Mouse (Mus musculus) intestine, embryonic 16.5 days (tissue): ENCODE results near the gene Cct5. TPM values are rescaled to one million over a fixed set of nuclear protein-coding genes. Genes with fewer than 3 reads are reported as not detected.
A peak's percentile ranks its signal among the peaks of the same experiment; 100 is the strongest.

ENCODE experiments used
- ATAC-seq: fragments of 200-750 bp; cut with Nextera tagmentation; 2 replicates; pipeline ENCODE4 v1.8.0; 2017; ENCODE audit warnings: moderate TSS enrichment, moderate library complexity
- H3K27ac ChIP-seq: fragments of 300-500 bp; sonication (generic); 2 replicates; pipeline ENCODE4 v1.5.1; 2014; ENCODE audit warnings: mild to moderate bottlenecking, low read length
- H3K27me3 ChIP-seq: fragments of 300-500 bp; sonication (generic); replicated peaks from 2 replicates; pipeline ENCODE4 v1.6.1; 2014; ENCODE audit warnings: low read length, control low read depth, mixed read lengths; ENCODE audit not compliant: control insufficient read depth, insufficient read depth
- H3K36me3 ChIP-seq: fragments of 300-500 bp; sonication (generic); 2 replicates; pipeline ENCODE4 v1.6.1; 2014; ENCODE audit warnings: low read length, control low read depth; ENCODE audit not compliant: control insufficient read depth, insufficient read depth
- H3K4me1 ChIP-seq: fragments of 300-500 bp; sonication (generic); 2 replicates; pipeline ENCODE4 v1.6.1; 2014; ENCODE audit warnings: low read length, control low read depth, mixed read lengths; ENCODE audit not compliant: control insufficient read depth, insufficient read depth
- H3K4me2 ChIP-seq: fragments of 300-500 bp; sonication (generic); 2 replicates; pipeline ENCODE4 v1.6.1; 2014; ENCODE audit warnings: low read depth, low read length, control low read depth
- H3K4me3 ChIP-seq: fragments of 300-500 bp; sonication (generic); 2 replicates; pipeline ENCODE4 v1.5.1; 2014; ENCODE audit warnings: mild to moderate bottlenecking, low read length
- H3K9ac ChIP-seq: fragments of 300-500 bp; sonication (generic); 2 replicates; pipeline ENCODE4 v1.6.1; 2014; ENCODE audit warnings: low read depth, low read length
- H3K9me3 ChIP-seq: fragments of 300-500 bp; sonication (generic); 2 replicates; pipeline ENCODE4 v1.6.1; 2016; ENCODE audit warnings: low read length, control low read depth; ENCODE audit not compliant: control insufficient read depth
- WGBS: fragments of 180-500 bp; shearing (Covaris S2); extraction: QIAGEN DNeasy Blood & Tissue Kit; methylation state at CpG from one replicate; pipeline ENCODE4 v1.1.7; 2014; 5-methylcytosine and 5-hydroxymethylcytosine counted together
- polyA plus RNA-seq: library from polyadenylated mRNA; unstranded; fragments of >200 nt; fragmentation: Nextera tagmentation; extraction: Ambion mirVana; gene quantifications from 2 replicates; pipeline ENCODE4 v1.2.1, GENCODE M21; 2015

Cct5 gene
- polyA plus RNA-seq, 1 experiment from 2014 or later: 467 TPM

GRCm38 (mm10) chr15:31629556-31629955, 28.0 kb upstream of the Cct5 start:
- Histone ChIP-seq H3K9ac (no peak overlapping the region), H3K9me3 (no peaks in the 10 kb centered on the region), H3K4me1 (peaks cover 7% of the 10 kb centered on the region; the same call in 1 of the 2 replicates), H3K36me3 (no peaks in the 10 kb centered on the region), H3K4me2 (no peak overlapping the region), H3K27me3 (no peaks in the 10 kb centered on the region), H3K27ac (no peak overlapping the region), H3K4me3 (no peak overlapping the region)
- WGBS: 90% methylated on average over 3 of the region's 3 CpGs
- ATAC-seq: no peak

GRCm38 (mm10) chr15:31628180-31628579, 26.6 kb upstream of the Cct5 start:
- H3K27ac ChIP-seq: no peak overlapping the region
- ATAC-seq: no peak

GRCm38 (mm10) chr15:31627277-31628154, 25.9 kb upstream of the Cct5 start:
- Histone ChIP-seq H3K9ac (0 out of 2 replicates have a peak overlapping the region, but pooled peaks have one; percentile 6), H3K4me1 (peaks cover 5% of the 10 kb centered on the region; the same call in 1 of the 2 replicates), H3K4me3 (no peak overlapping the region), H3K36me3 (no peaks in the 10 kb centered on the region), H3K27me3 (no peaks in the 10 kb centered on the region), H3K27ac (peak overlapping the region; percentile 63), H3K9me3 (peaks cover 2% of the 10 kb centered on the region; the same call in 1 of the 2 replicates), H3K4me2 (no peak overlapping the region)
- WGBS: 41% methylated on average over 12 of the region's 12 CpGs
- ATAC-seq: 0 out of 2 replicates have a peak, but pooled peaks have one; percentile 52

More at GRCm38 (mm10) chr15:31628180-31628579, 26.6 kb upstream of the Cct5 start:
- H3K9me3 ChIP-seq: peaks cover 2% of the 10 kb centered on the region; the same call in 1 of the 2 replicates
- no peaks in the 10 kb centered on the region for H3K36me3 ChIP-seq
- no peak overlapping the region for H3K4me3 ChIP-seq
- no peaks in the 10 kb centered on the region for H3K27me3 ChIP-seq
- H3K4me2 ChIP-seq: no peak overlapping the region
- H3K4me1 ChIP-seq: peaks cover 7% of the 10 kb centered on the region; the same call in 1 of the 2 replicates
- 72% methylated on average over 10 of the region's 10 CpGs for WGBS
- no peak overlapping the region for H3K9ac ChIP-seq

- ATAC-seq: no peak
- Histone ChIP-seq H3K4me2 (no peak overlapping the region), H3K9me3 (peaks cover 2% of the 10 kb centered on the region; the same call in 1 of the 2 replicates), H3K27me3 (no peaks in the 10 kb centered on the region), H3K9ac (no peak overlapping the region), H3K4me3 (no peak overlapping the region), H3K27ac (no peak overlapping the region), H3K4me1 (no peaks in the 10 kb centered on the region), H3K36me3 (no peaks in the 10 kb centered on the region)
- WGBS: 90% methylated on average over 8 of the region's 8 CpGs
Observed at GRCm38 (mm10) chr15:31619521-31619920, 17.9 kb upstream of the Cct5 start.

GRCm38 (mm10) chr15:31617261-31617660, 15.7 kb upstream of the Cct5 start:
- Histone ChIP-seq H3K4me1 (no peaks in the 10 kb centered on the region), H3K9me3 (no peaks in the 10 kb centered on the region), H3K4me3 (no peak overlapping the region), H3K36me3 (no peaks in the 10 kb centered on the region), H3K27ac (no peak overlapping the region), H3K9ac (no peak overlapping the region), H3K4me2 (no peak overlapping the region), H3K27me3 (no peaks in the 10 kb centered on the region)
- ATAC-seq: no peak
- 92% methylated on average over 9 of the region's 9 CpGs for WGBS

- Histone ChIP-seq H3K4me3 (no peak overlapping the region), H3K4me1 (no peaks in the 10 kb centered on the region), H3K9me3 (no peaks in the 10 kb centered on the region), H3K27me3 (no peaks in the 10 kb centered on the region), H3K36me3 (no peaks in the 10 kb centered on the region), H3K27ac (no peak overlapping the region), H3K9ac (no peak overlapping the region), H3K4me2 (no peak overlapping the region)
- WGBS: 73% methylated on average over 2 of the region's 2 CpGs
- ATAC-seq: no peak
Observed at GRCm38 (mm10) chr15:31614666-31615065, 13.1 kb upstream of the Cct5 start.

- no peak for ATAC-seq
- 87% methylated on average over 6 of the region's 6 CpGs for WGBS
- no peaks in the 10 kb centered on the region for H3K27me3 ChIP-seq
Observed at GRCm38 (mm10) chr15:31613826-31614453, 12.3 kb upstream of the Cct5 start.

GRCm38 (mm10) chr15:31611976-31612375, 10.4 kb upstream of the Cct5 start:
- Histone ChIP-seq H3K4me1 (0 out of 2 replicates have a peak, but pooled peaks cover under 1% of the 10 kb centered on the region), H3K4me2 (no peak overlapping the region), H3K9me3 (no peaks in the 10 kb centered on the region), H3K4me3 (no peak overlapping the region), H3K36me3 (no peaks in the 10 kb centered on the region), H3K27ac (no peak overlapping the region), H3K27me3 (no peaks in the 10 kb centered on the region), H3K9ac (no peak overlapping the region)
- 91% methylated on average over 4 of the region's 4 CpGs for whole genome bisulfite sequencing
- ATAC-seq: no peak

More at GRCm38 (mm10) chr15:31613826-31614453, 12.3 kb upstream of the Cct5 start:
- H3K4me1 ChIP-seq: no peaks in the 10 kb centered on the region
- H3K4me2 ChIP-seq: no peak overlapping the region
- no peak overlapping the region for H3K27ac ChIP-seq
- H3K9me3 ChIP-seq: no peaks in the 10 kb centered on the region
- H3K9ac ChIP-seq: no peak overlapping the region
- H3K36me3 ChIP-seq: no peaks in the 10 kb centered on the region
- no peak overlapping the region for H3K4me3 ChIP-seq

- no peak for ATAC-seq
- H3K4me3 ChIP-seq: no peak overlapping the region
- H3K36me3 ChIP-seq: no peaks in the 10 kb centered on the region
- H3K27ac ChIP-seq: no peak overlapping the region
- H3K9me3 ChIP-seq: no peaks in the 10 kb centered on the region
- WGBS: 59% methylated on average over 3 of the region's 3 CpGs
- H3K9ac ChIP-seq: no peak overlapping the region
- H3K27me3 ChIP-seq: no peaks in the 10 kb centered on the region
- H3K4me2 ChIP-seq: no peak overlapping the region
- H3K4me1 ChIP-seq: 0 out of 2 replicates have a peak, but pooled peaks cover 5% of the 10 kb centered on the region
Observed at GRCm38 (mm10) chr15:31611027-31611426, 9.4 kb upstream of the Cct5 start.
